Mouse (Mus musculus) embryo, embryonic 11.5 days (tissue): ENCODE measurements around the gene Ntm.
A peak's percentile ranks its signal among the peaks of the same experiment; 100 is the strongest.

Experiments
- DNase-seq: peaks from one replicate; pipeline ENCODE4 v3.0.0-alpha.2; 2012; ENCODE audit warnings: low read depth, low spot score

Ntm gene

GRCm38 (mm10) chr9:29759940-29760339 lies 203.0 kb downstream of the Ntm start:
- DNase-seq: no peak

- DNase-seq: no peak
These were observed 203.9 kb downstream of the Ntm start for GRCm38 (mm10) chr9:29759060-29759459.

- no peak for DNase-seq
These were observed 208.6 kb downstream of the Ntm start for GRCm38 (mm10) chr9:29754374-29754773.

GRCm38 (mm10) chr9:29751396-29751795 lies 211.5 kb downstream of the Ntm start:
- DNase-seq: peak; percentile 14

- DNase-seq: no peak
These were observed 212.4 kb downstream of the Ntm start for GRCm38 (mm10) chr9:29750371-29751014.

GRCm38 (mm10) chr9:29748070-29748469 lies 214.9 kb downstream of the Ntm start:
- no peak for DNase-seq

GRCm38 (mm10) chr9:29738835-29739526 lies 224.0 kb downstream of the Ntm start:
- no peak for DNase-seq

GRCm38 (mm10) chr9:29736031-29736430 lies 226.9 kb downstream of the Ntm start:
- DNase-seq: no peak

GRCm38 (mm10) chr9:29732895-29733294 lies 230.0 kb downstream of the Ntm start:
- no peak for DNase-seq

DNA sequence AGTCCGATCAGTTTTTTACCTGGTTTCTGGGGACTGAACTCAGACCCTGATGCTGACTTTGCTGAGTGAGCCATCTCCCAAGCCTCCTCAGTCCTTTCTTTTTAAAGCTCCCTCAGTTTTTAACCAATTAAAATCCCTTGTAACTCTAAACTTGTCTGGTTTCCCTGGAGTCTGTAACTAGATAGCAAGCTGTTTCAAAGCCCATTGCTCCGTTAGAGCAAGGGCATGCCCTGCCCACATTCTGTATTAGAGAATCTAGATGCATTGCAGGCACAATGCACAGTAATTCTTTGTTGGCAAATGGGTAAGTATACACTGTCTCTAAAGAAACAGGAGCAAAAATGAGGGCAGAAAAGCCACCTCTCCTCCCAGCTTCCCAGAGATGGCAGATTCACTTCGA lies 231.3 kb downstream of the Ntm start:
- no peak for DNase-seq

- no peak for DNase-seq
These were observed 235.2 kb downstream of the Ntm start for GRCm38 (mm10) chr9:29727540-29728432.

DNA sequence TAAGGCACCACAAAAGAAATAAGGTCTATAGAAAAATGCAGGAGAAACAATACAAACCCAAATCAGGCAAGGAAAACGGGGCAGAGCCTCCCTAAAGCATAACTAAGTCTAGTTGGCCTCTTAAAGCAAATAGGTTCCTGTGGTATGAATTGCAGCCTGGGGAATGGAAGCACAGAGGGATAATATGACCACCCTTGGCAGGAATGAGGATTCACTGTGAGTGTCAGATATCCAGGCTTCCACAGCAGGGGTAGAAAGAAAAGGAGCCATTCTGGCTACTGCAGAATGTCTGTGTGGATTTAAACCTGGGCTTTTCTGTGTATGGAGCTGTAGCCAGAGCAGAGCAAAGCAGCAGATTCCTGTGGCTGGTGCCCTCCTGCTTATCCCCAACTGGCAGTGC lies 241.5 kb downstream of the Ntm start:
- no peak for DNase-seq

GRCm38 (mm10) chr9:29716795-29717194 lies 246.1 kb downstream of the Ntm start:
- DNase-seq: no peak

DNA sequence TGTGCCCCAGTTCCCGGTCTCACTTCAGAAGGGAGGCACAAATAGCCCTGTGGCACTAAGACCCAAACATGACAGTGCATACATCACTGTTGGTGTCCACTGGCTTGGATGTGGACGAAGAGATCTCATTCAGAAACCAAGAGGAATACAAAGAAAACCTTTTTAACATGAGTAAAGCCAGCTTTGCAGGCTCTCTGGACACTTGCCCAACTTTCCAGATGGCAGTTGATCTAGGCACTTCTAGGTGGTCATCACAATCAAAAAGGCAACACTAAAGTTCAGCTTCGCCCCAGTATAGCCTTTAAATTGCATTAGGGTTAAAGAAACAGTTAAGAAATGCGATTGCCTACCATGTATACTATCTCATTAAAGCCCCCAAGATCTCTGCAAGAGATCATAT lies 264.7 kb downstream of the Ntm start:
- no peak for DNase-seq

- DNase-seq: no peak
These were observed 268.8 kb downstream of the Ntm start for GRCm38 (mm10) chr9:29694151-29694550.

DNA sequence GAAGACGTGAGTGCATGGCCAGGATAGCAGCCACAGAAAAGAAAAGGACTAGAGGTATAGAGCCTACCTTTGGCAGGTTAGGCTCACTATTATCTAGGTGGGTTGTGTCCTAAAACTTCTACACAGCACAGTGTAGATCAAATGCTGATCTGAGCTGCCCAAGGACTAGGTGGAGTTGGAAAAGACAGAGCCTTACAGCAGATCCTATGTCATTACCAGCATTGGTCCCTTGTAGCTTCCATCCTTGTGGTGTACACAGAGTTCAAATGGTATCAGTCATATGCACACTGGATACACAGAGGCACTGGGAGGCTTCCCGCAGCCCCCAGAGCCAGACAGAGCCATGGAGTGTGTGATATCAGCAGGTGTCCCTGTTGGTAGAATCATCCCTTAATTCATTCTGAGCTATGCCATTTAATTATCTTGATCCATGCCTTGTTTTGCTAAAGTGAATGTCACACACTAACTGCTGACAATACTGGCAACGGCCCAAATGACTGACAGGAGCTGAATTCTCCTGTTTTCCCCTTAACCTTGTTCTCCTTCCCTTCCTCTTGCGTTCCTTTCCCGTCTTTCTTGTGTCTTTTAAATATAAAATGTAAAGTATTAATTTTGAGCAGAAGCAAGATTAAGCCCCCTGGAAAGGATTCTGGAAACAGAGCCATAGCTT lies 271.6 kb downstream of the Ntm start:
- DNase-seq: no peak

DNA sequence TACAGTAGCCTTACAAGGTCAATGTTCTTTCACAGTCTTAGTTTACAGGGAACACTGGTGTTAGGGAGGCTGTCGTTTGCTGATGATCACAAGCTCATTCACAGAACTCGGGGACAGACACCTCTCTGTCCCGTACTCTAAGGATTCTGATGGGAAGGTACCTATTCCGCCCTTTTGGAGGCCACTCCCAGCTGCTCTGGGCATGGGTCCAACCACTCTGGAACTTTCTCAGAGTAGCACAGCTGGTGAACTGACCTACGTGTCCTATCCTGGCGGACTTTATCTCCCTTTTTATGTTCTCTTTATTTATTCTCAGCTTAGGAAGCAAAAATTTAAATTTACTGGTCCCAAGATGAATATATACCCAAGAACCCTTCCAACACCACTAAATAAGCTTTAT lies 280.7 kb downstream of the Ntm start:
- no peak for DNase-seq

GRCm38 (mm10) chr9:29680677-29681076 lies 282.3 kb downstream of the Ntm start:
- DNase-seq: peak; percentile 16

GRCm38 (mm10) chr9:29673911-29674310 lies 289.0 kb downstream of the Ntm start:
- no peak for DNase-seq

DNA sequence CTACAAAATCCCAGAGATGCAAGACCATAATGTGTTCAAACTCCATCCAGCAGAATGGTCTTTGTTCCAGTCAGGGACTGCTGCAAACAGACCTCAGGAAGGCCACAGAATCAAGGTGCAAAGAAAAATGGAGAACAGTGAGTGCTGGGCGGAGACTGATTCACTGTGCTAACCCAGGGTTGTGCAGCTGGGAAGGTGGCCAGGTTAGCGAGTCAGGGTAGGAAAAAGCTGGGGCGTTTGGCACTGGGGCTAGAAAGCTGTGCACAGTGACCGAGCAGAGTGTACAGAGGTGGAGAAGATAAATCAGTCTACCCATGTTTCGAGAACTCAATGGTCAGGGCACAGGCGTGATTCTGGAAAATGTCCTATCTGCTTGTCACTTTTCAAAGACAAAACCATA lies 291.1 kb downstream of the Ntm start:
- DNase-seq: no peak

DNA sequence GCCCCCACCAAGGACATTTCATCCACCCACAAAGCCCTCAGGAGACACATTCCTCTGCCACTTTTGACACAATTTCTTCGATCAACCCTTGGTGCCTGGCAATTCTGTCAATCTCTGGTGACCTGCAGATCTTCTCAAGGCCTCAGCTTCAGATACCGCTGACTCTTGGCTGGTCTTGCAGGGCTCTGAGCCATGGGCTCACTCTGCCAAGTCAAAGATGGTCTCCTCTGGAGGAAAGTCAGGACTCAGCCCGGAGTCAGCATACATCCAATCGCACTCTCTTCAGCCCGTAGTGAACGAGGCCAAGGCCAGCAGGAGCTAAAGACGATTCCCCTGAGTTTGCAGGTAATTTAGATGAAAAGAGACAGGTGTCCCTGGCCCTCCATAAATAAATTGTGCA lies 299.7 kb downstream of the Ntm start:
- DNase-seq: no peak
